Mouse (Mus musculus) bone marrow, adult 2 months (tissue): Measurements from ENCODE around the gene Myl7.

ENCODE experiments used
- CTCF ChIP-seq: fragments of 200-500 bp; IDR thresholded peaks from 2 replicates; pipeline ENCODE4 v1.5.1; 2011; ENCODE audit warnings: low read length, control low read depth; ENCODE audit not compliant: control insufficient read depth, insufficient read depth
- POLR2A ChIP-seq: fragments of 200-500 bp; IDR thresholded peaks from 2 replicates; pipeline ENCODE4 v1.6.1; 2011; ENCODE audit warnings: low read depth, mild to moderate bottlenecking, control low read depth, low read length, borderline replicate concordance; ENCODE audit not compliant: control insufficient read depth

GRCm38 (mm10) chr11:5907096-5907495 is 8.5 kb upstream of the Myl7 start:
- TF ChIP-seq POLR2A (no peak), CTCF (no peak)
